Mouse (Mus musculus): ENCODE data around the gene Atp13a1. TPM values are rescaled to one million over a fixed set of nuclear protein-coding genes. Genes with fewer than 3 reads are reported as not detected.

Gene Atp13a1
- polyA plus RNA-seq, 3 experiments from 2014 or later, result 19.0 to 20.5 (median 20.0) TPM

GRCm38 (mm10) chr8:69801796-69802195 is 10.8 kb downstream of the Atp13a1 start:
- no peak for ATAC-seq

GRCm38 (mm10) chr8:69802216-69802615 is 11.3 kb downstream of the Atp13a1 start:
- ATAC-seq, result no peak

- ATAC-seq, result no peak
Measured at GRCm38 (mm10) chr8:69803366-69803765, 12.4 kb downstream of the Atp13a1 start.

GRCm38 (mm10) chr8:69804537-69804936 is 13.6 kb downstream of the Atp13a1 start:
- ATAC-seq, result no peak

- ATAC-seq, result no peak
Measured at GRCm38 (mm10) chr8:69805086-69805485, 14.1 kb downstream of the Atp13a1 start.

- ATAC-seq, result no peak
Measured at GRCm38 (mm10) chr8:69805491-69805890, 14.5 kb downstream of the Atp13a1 start.

GRCm38 (mm10) chr8:69807236-69807635 is 16.3 kb downstream of the Atp13a1 start:
- no peak for ATAC-seq

- ATAC-seq, result peak; percentile 94
Measured at GRCm38 (mm10) chr8:69808094-69808863, 17.3 kb downstream of the Atp13a1 start, which contains the start of gene Gmip. Gene Gmip (plus strand): TSS chr8:69808679.

- peak; percentile 64 for ATAC-seq
Measured at GRCm38 (mm10) chr8:69808864-69809403, 18.0 kb downstream of the Atp13a1 start.

- no peak for ATAC-seq
Measured at GRCm38 (mm10) chr8:69809820-69810219, 18.9 kb downstream of the Atp13a1 start.

- ATAC-seq, result no peak
Measured at GRCm38 (mm10) chr8:69814881-69815280, 23.9 kb downstream of the Atp13a1 start.

- no peak for ATAC-seq
Measured at GRCm38 (mm10) chr8:69815396-69815795, 24.4 kb downstream of the Atp13a1 start.

GRCm38 (mm10) chr8:69820466-69820865 is 29.5 kb downstream of the Atp13a1 start:
- ATAC-seq, result no peak

- peak; percentile 31 for ATAC-seq
Measured at GRCm38 (mm10) chr8:69821971-69822385, 31.0 kb downstream of the Atp13a1 start.

- peak; percentile 65 for ATAC-seq
Measured at GRCm38 (mm10) chr8:69822386-69823191, 31.6 kb downstream of the Atp13a1 start, which contains the start of gene Lpar2. Gene Lpar2 (plus strand): TSS chr8:69822429.

GRCm38 (mm10) chr8:69826371-69826770 is 35.4 kb downstream of the Atp13a1 start:
- ATAC-seq, result no peak

GRCm38 (mm10) chr8:69832298-69832853 is 41.4 kb downstream of the Atp13a1 start, which contains the start of gene Pbx4:
Gene Pbx4 (plus strand): TSS chr8:69832491.
- ATAC-seq, result peak; percentile 96

- ATAC-seq, result no peak
Measured at GRCm38 (mm10) chr8:69837057-69837682, 46.2 kb downstream of the Atp13a1 start.

- ATAC-seq, result no peak
Measured at GRCm38 (mm10) chr8:69847167-69848065, 56.5 kb downstream of the Atp13a1 start.

GRCm38 (mm10) chr8:69848951-69849350 is 58.0 kb downstream of the Atp13a1 start:
- ATAC-seq, result no peak

- ATAC-seq, result no peak
Measured at GRCm38 (mm10) chr8:69849899-69850298, 58.9 kb downstream of the Atp13a1 start.
